Comparison of ENCODE assay signal across 33 mouse cellular contexts in the genomic region with DNA sequence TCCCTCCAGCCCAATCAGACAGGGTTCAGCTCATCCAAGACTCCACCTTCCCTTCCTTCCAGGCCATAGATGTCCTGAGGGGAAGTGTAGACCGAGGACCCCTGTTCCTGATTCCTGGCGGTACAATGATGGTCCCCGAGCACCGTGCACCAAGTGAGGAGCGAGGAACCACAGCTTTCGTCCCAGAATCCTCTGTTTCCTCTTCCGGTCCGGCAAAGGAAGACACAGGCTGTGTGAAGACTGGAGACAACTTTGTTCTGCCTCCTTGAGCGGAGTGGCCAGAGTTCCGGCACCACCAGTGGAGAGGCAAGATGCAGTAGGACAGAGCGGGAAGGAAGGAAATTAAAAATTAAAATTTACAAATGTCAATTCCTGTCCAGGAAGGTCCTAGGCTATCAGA.
"Had no signal": no experiment of that assay in that cellular context is flagged by ENCODE, and none has a peak within 500 bp of the region (broad histone marks: within the 10 kb centered on the region; RNA-seq: fewer than 3 reads in every experiment).

No protein-coding gene starts in this region.

- H3K4me3 ChIP-seq: heart, embryonic 12.5 days; heart, embryonic 13.5 days; heart, embryonic 15.5 days; hindbrain, embryonic 10.5 days; hindbrain, embryonic 12.5 days; hindbrain, embryonic 13.5 days; hindbrain, embryonic 15.5 days; intestine, embryonic 15.5 days; kidney, embryonic 15.5 days; layer of hippocampus, adult 2 months had no signal

- ATAC-seq: hindbrain, embryonic 16.5 days; hindbrain, postnatal 0 days; inflammation-experienced regulatory T-cells, adult 6 months; intestine, embryonic 15.5 days; intestine, embryonic 16.5 days; intestine, postnatal 0 days had no signal

- H3K27me3 ChIP-seq: heart, embryonic 12.5 days; heart, embryonic 13.5 days; heart, embryonic 15.5 days; hindbrain, embryonic 12.5 days; hindbrain, embryonic 13.5 days; hindbrain, embryonic 15.5 days; intestine, embryonic 15.5 days; kidney, embryonic 15.5 days had no signal

- H3K36me3 ChIP-seq: heart, embryonic 12.5 days; heart, embryonic 13.5 days; heart, embryonic 15.5 days; hindbrain, embryonic 10.5 days; hindbrain, embryonic 12.5 days; hindbrain, embryonic 13.5 days; hindbrain, embryonic 15.5 days; intestine, embryonic 15.5 days; kidney, embryonic 15.5 days had no signal

- DNase-seq: heart, postnatal 10 days; heart, postnatal 14 days; heart, postnatal 36 days; heart, postnatal 4 days; kidney, adult 11 months; kidney, adult 18-20 months; kidney, adult 2 months; kidney, adult 8-10 months; kidney, adult 9 months; kidney, postnatal 10 days; kidney, postnatal 14 days; kidney, postnatal 25 days; kidney, postnatal 36 days; kidney, postnatal 4 days; layer of hippocampus, adult 9-11 months; layer of hippocampus, postnatal 36 days had no signal

- H3K27ac ChIP-seq: heart, embryonic 13.5 days; heart, embryonic 15.5 days; hindbrain, embryonic 10.5 days; hindbrain, embryonic 12.5 days; hindbrain, embryonic 13.5 days; hindbrain, embryonic 14.5 days; hindbrain, embryonic 15.5 days; hindbrain, postnatal 0 days; intestine, embryonic 15.5 days; kidney, embryonic 15.5 days; kidney, postnatal 0 days; layer of hippocampus, adult 2 months had no signal

- H3K4me1 ChIP-seq: hindbrain, embryonic 10.5 days; hindbrain, embryonic 12.5 days; hindbrain, embryonic 13.5 days; hindbrain, embryonic 15.5 days; intestine, embryonic 15.5 days; kidney, embryonic 15.5 days had no signal

- H3K9me3 ChIP-seq: heart, embryonic 12.5 days; heart, embryonic 13.5 days; heart, embryonic 15.5 days; hindbrain, embryonic 10.5 days; hindbrain, embryonic 12.5 days; hindbrain, embryonic 13.5 days; hindbrain, embryonic 15.5 days; intestine, embryonic 15.5 days; kidney, embryonic 15.5 days had no signal
